In genomic region chr10:95117041-95117730, GRCm38 (mm10) we compare ENCODE assay signal across 8 mouse cellular contexts.
DNase-seq lines count a peak whose midpoint lies in the region; ATAC-seq and TF ChIP-seq lines count a peak whose summit lies in the region.

No protein-coding gene starts in this region.

- no peaks in the 10 kb centered on the region for H3K9me3 ChIP-seq in heart, postnatal 0 days (replicated peaks; ENCODE audit: control insufficient read depth, low read length)
- H3K9me3 ChIP-seq in lung, embryonic 15.5 days, result no peaks in the 10 kb centered on the region

- peak; percentile 88 for TF ChIP-seq EP300 in heart, postnatal 0 days (IDR thresholded peaks at IDR 0.05; ENCODE audit: low read depth)

- H3K36me3 ChIP-seq in heart, postnatal 0 days (replicated peaks; ENCODE audit: control insufficient read depth, insufficient read depth, low read length), result no peaks in the 10 kb centered on the region
- no peaks in the 10 kb centered on the region for H3K36me3 ChIP-seq in lung, embryonic 15.5 days

- H3K4me1 ChIP-seq in heart, postnatal 0 days (ENCODE audit: control insufficient read depth, insufficient read depth), result peaks cover 30% of the 10 kb centered on the region
- H3K4me1 ChIP-seq in lung, embryonic 15.5 days, result peaks cover 44% of the 10 kb centered on the region

- TF ChIP-seq CTCF in heart, postnatal 0 days (IDR thresholded peaks at IDR 0.05; ENCODE audit: low read depth), result no peak

- H3K4me2 ChIP-seq in heart, postnatal 0 days (ENCODE audit: low read depth, low read length), result 0 out of 2 replicates have a peak overlapping the region, but pooled peaks have one; percentile 16
- no peak overlapping the region for H3K4me2 ChIP-seq in lung, embryonic 15.5 days

- no peak overlapping the region for H3K4me3 ChIP-seq in heart, postnatal 0 days (ENCODE audit: low read depth, low read length)
- no peak overlapping the region for H3K4me3 ChIP-seq in lung, embryonic 15.5 days

- peak; percentile 2 for ATAC-seq in frontal cortex, adult (ENCODE audit: low TSS enrichment)
- ATAC-seq in heart, postnatal 0 days (ENCODE audit: insufficient read depth, low read depth), result peak; percentile 72
- ATAC-seq in lung, embryonic 15.5 days (ENCODE audit: borderline replicate concordance, extremely low read depth, low FRiP score, low TSS enrichment), result peak; percentile 88

- 13% methylated on average over 6 of the region's 6 CpGs for WGBS in heart, postnatal 0 days
- 25% methylated on average over 6 of the region's 6 CpGs for WGBS in lung, embryonic 15.5 days

- no peak for DNase-seq in frontal cortex, postnatal 10 days (ENCODE audit: low spot score in 2 of 2)
- DNase-seq in adipocyte (ENCODE audit: low spot score), result peak; percentile 67
- peak; percentile 81 for DNase-seq in heart, postnatal 0 days (ENCODE audit: low spot score)
- no peak for DNase-seq in left cerebral cortex, adult 18-20 months (ENCODE audit: low spot score in 2 of 2)
- no peak for DNase-seq in layer of hippocampus, postnatal 10 days (ENCODE audit: low spot score in 2 of 2)
- no peak for DNase-seq in left cerebral cortex, postnatal 36 days (ENCODE audit: low spot score in 2 of 2)

- H3K27ac ChIP-seq in heart, postnatal 0 days (ENCODE audit: low read depth), result peak overlapping the region; percentile 85
- peak overlapping the region; percentile 77 for H3K27ac ChIP-seq in lung, embryonic 15.5 days

- intact Hi-C loops in left cerebral cortex, postnatal 36 days (cut with DNase I), result no loop called here

- H3K27me3 ChIP-seq in heart, postnatal 0 days (ENCODE audit: control insufficient read depth, insufficient read depth, low read length), result no peaks in the 10 kb centered on the region
- H3K27me3 ChIP-seq in lung, embryonic 15.5 days, result no peaks in the 10 kb centered on the region

- H3K9ac ChIP-seq in heart, postnatal 0 days (replicated peaks; ENCODE audit: low read depth, low read length), result no peak overlapping the region
- H3K9ac ChIP-seq in lung, embryonic 15.5 days, result no peak overlapping the region

Comparison
In these comparisons a context has a peak if more than half of its experiments do, and no peak if none do; other contexts are left out.
1. ATAC-seq: peak in every context shown above with its lines; median percentile 88 in lung, embryonic 15.5 days; 72 in heart, postnatal 0 days; 2 in frontal cortex, adult.
2. DNase-seq: peak in adipocyte (single experiment) and heart, postnatal 0 days (single experiment); none in frontal cortex, postnatal 10 days (0 of 2), left cerebral cortex, adult 18-20 months (0 of 2), layer of hippocampus, postnatal 10 days (0 of 2) and left cerebral cortex, postnatal 36 days (0 of 2).